Comparison of ENCODE assay signal across 13 mouse cellular contexts in the genomic region with DNA sequence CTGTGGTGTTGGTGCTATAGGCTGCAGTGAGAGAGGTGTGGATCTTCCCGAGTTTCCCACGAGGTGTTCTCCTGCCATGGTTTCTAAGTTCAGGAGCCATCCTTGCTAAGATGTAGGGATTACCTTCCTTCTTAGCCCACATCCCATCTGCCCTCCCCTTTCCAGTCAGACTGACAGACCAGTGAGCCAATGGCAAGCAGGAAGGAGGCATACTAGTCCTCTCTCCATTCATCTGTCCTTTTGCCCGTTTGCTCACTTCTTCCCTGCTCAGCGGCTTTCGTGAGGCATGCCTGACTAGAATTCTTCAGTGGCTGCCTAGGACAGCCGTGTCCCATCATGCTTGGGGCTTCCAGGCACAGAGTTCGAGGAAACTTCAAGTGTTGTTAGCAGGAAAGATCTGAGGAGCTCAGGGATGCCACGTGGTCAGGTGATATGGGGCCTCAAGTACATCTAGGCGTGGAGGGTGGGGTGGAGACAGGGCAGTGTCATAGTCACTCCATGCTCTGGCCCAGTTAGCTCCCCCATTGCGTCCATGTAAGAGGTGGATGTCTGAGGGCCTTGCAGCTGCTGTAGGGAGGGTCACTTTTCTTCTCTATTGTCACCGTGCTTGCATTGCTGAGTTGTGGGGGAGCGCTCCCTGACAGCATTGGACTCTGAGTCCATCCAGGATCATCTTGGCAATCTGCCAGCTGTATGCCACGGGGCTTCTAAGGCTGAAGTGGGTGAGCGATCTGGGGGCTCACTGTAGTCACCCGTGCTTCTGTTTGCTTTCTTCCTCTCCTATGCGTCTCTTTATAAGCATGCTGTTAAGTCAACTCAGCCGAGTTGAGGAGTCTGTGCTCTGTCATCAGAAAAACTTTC. TPM values are rescaled to one million over a fixed set of nuclear protein-coding genes. Genes with fewer than 3 reads are reported as not detected.
DNase-seq lines count a peak whose midpoint lies in the region; ATAC-seq and TF ChIP-seq lines count a peak whose summit lies in the region.
"Had no signal": no experiment of that assay in that cellular context is flagged by ENCODE, and none has a peak within 500 bp of the region (broad histone marks: within the 10 kb centered on the region; RNA-seq: fewer than 3 reads in every experiment).

No protein-coding gene starts in this region.

- ATAC-seq in cerebellum, adult (ENCODE audit: insufficient number of reproducible peaks, low FRiP score, low TSS enrichment) = no peak
- peak; percentile 45; the same call in 1 of the 2 replicates for ATAC-seq in liver, embryonic 13.5 days (ENCODE audit: low read depth)
- ATAC-seq in liver, embryonic 11.5 days (replicated peaks; ENCODE audit: low FRiP score) = no peak
- 0 out of 2 replicates have a peak, but pooled peaks have one; percentile 30 for ATAC-seq in hindbrain, postnatal 0 days
- ATAC-seq in megakaryocyte progenitor cell, adult 5-6 weeks (replicated peaks; ENCODE audit: poor library complexity) = peak; percentile 36; the same call in 1 of the 2 replicates

- TF ChIP-seq CTCF in hindbrain, postnatal 0 days (IDR thresholded peaks at IDR 0.05; ENCODE audit: low read depth) = no peak

- peak; percentile 58 for DNase-seq in cerebellum, postnatal 10 days
- DNase-seq in liver, embryonic 13.5 days = no peak
- DNase-seq in liver, embryonic 11.5 days (ENCODE audit: low spot score) = no peak
- peak; percentile 60 for DNase-seq in hindbrain, postnatal 0 days (ENCODE audit: low spot score)
- no peak for DNase-seq in adipocyte (ENCODE audit: low spot score)
- DNase-seq in urinary bladder, postnatal 25 days (ENCODE audit: low spot score) = no peak
- DNase-seq: adrenal gland, postnatal 10 days; cerebellum, adult 8-10 months; gastrocnemius, adult 2 months had no signal

- H3K9ac ChIP-seq in liver, embryonic 13.5 days = no peak overlapping the region
- H3K9ac ChIP-seq in liver, embryonic 11.5 days (ENCODE audit: low read depth, low read length) = no peak overlapping the region
- H3K9ac ChIP-seq in hindbrain, postnatal 0 days (replicated peaks; ENCODE audit: low read length) = no peak overlapping the region

- peaks cover 12% of the 10 kb centered on the region for H3K4me1 ChIP-seq in liver, embryonic 13.5 days (replicated peaks)
- H3K4me1 ChIP-seq in liver, embryonic 11.5 days (replicated peaks; ENCODE audit: control insufficient read depth, insufficient read depth, low read length) = no peaks in the 10 kb centered on the region; the same call in none of the 2 replicates
- peaks cover 12% of the 10 kb centered on the region; the same call in 1 of the 2 replicates for H3K4me1 ChIP-seq in hindbrain, postnatal 0 days (ENCODE audit: insufficient read depth, low read length)

- H3K9me3 ChIP-seq in liver, embryonic 13.5 days (replicated peaks) = no peaks in the 10 kb centered on the region
- H3K9me3 ChIP-seq in liver, embryonic 11.5 days (ENCODE audit: control insufficient read depth, low read length) = no peaks in the 10 kb centered on the region
- no peaks in the 10 kb centered on the region for H3K9me3 ChIP-seq in hindbrain, postnatal 0 days (ENCODE audit: low read length)

- no peak overlapping the region for H3K4me2 ChIP-seq in liver, embryonic 13.5 days
- H3K4me2 ChIP-seq in liver, embryonic 11.5 days = no peak overlapping the region
- no peak overlapping the region for H3K4me2 ChIP-seq in hindbrain, postnatal 0 days (ENCODE audit: low read depth, low read length)

- H3K27me3 ChIP-seq in liver, embryonic 13.5 days = no peaks in the 10 kb centered on the region
- no peaks in the 10 kb centered on the region for H3K27me3 ChIP-seq in liver, embryonic 11.5 days (replicated peaks; ENCODE audit: control insufficient read depth, insufficient read depth, low read length)
- H3K27me3 ChIP-seq in hindbrain, postnatal 0 days (ENCODE audit: insufficient read depth, low read length) = no peaks in the 10 kb centered on the region

- H3K27ac ChIP-seq in liver, embryonic 13.5 days = no peak overlapping the region
- no peak overlapping the region for H3K27ac ChIP-seq in liver, embryonic 11.5 days (ENCODE audit: low read depth, low read length)
- H3K27ac ChIP-seq in hindbrain, postnatal 0 days = no peak overlapping the region
- H3K27ac ChIP-seq: gastrocnemius, adult 2 months; macrophage had no signal

- no peaks in the 10 kb centered on the region for H3K36me3 ChIP-seq in liver, embryonic 13.5 days
- no peaks in the 10 kb centered on the region for H3K36me3 ChIP-seq in liver, embryonic 11.5 days (ENCODE audit: control insufficient read depth, insufficient read depth, low read length)
- no peaks in the 10 kb centered on the region for H3K36me3 ChIP-seq in hindbrain, postnatal 0 days (ENCODE audit: insufficient read depth, low read length)

- no peak overlapping the region for H3K4me3 ChIP-seq in liver, embryonic 13.5 days (replicated peaks)
- H3K4me3 ChIP-seq in liver, embryonic 11.5 days (ENCODE audit: low read depth, low read length) = no peak overlapping the region
- H3K4me3 ChIP-seq in hindbrain, postnatal 0 days (ENCODE audit: low read length) = no peak overlapping the region
- H3K4me3 ChIP-seq: gastrocnemius, adult 2 months had no signal

- WGBS in liver, embryonic 13.5 days (ENCODE audit: insufficient replicate concordance) = 56% methylated on average over 17 of the region's 17 CpGs
- WGBS in liver, embryonic 11.5 days = 78% methylated on average over 17 of the region's 17 CpGs
- 49% methylated on average over 17 of the region's 17 CpGs for WGBS in hindbrain, postnatal 0 days

RNA-seq across cellular contexts. Expression of gene Agap1, which starts 34.7 kb away (rescaled TPM):
- polyA plus RNA-seq in liver, embryonic 13.5 days (2015; fragmentation: Nextera tagmentation; extraction: Ambion mirVana) = 1.1 and 1.2 TPM in 2 replicates
- polyA plus RNA-seq in liver, embryonic 11.5 days (2014; fragmentation: Nextera tagmentation; extraction: Ambion mirVana) = 4.6 and 5.4 TPM in 2 replicates
- total RNA-seq in hindbrain, postnatal 0 days (2014; rRNA removed) = 111 and 122 TPM in 2 replicates
- 40.0 and 41.4 TPM in 2 replicates for polyA plus RNA-seq in hindbrain, postnatal 0 days (2015; fragmentation: Nextera tagmentation; extraction: Ambion mirVana)
- 7.8 and 9.4 TPM in 2 replicates for total RNA-seq in megakaryocyte progenitor cell, adult 5-6 weeks (2015)
- 5.8 and 6.8 TPM in 2 replicates for total RNA-seq in megakaryocyte progenitor cell, adult 5-6 weeks (2017)
- total RNA-seq: MEL had no signal

Comparison
In these comparisons a context has a peak if more than half of its experiments do, and no peak if none do; other contexts are left out.
1. ATAC-seq: peak in liver, embryonic 13.5 days (single experiment), hindbrain, postnatal 0 days (single experiment) and megakaryocyte progenitor cell, adult 5-6 weeks (single experiment); none in cerebellum, adult (single experiment) and liver, embryonic 11.5 days (single experiment).
2. DNase-seq: peak in cerebellum, postnatal 10 days (2 of 2) and hindbrain, postnatal 0 days (single experiment); none in liver, embryonic 13.5 days (single experiment), liver, embryonic 11.5 days (single experiment), adipocyte (single experiment) and urinary bladder, postnatal 25 days (single experiment).